Mouse (Mus musculus): ENCODE results near the gene Tsr1.

Gene Tsr1

GRCm38 (mm10) chr11:74897678-74898516 lies at the start of gene Tsr1:
Gene Tsr1 (plus strand): TSS chr11:74898071.
- peak; percentile 95 to 96 for DNase-seq

- peak; percentile 78 to 79 for DNase-seq
Observed at GRCm38 (mm10) chr11:74850998-74851661, 46.7 kb upstream of the Tsr1 start.

GRCm38 (mm10) chr11:74857756-74858155 lies 40.1 kb upstream of the Tsr1 start:
- no peak for DNase-seq

GRCm38 (mm10) chr11:74862129-74862528 lies 35.7 kb upstream of the Tsr1 start:
- DNase-seq, result no peak

- peak in 1 of 2 experiments; percentile 67 for DNase-seq
Observed at GRCm38 (mm10) chr11:74863471-74863870, 34.4 kb upstream of the Tsr1 start.

GRCm38 (mm10) chr11:74864421-74864820 lies 33.5 kb upstream of the Tsr1 start:
- no peak for DNase-seq

GRCm38 (mm10) chr11:74865252-74865651 lies 32.6 kb upstream of the Tsr1 start:
- no peak for DNase-seq

- peak in 1 of 2 experiments; percentile 29 for DNase-seq
Observed at GRCm38 (mm10) chr11:74866640-74867039, 31.2 kb upstream of the Tsr1 start.

- DNase-seq, result peak; percentile 74 to 82
Observed at GRCm38 (mm10) chr11:74867181-74867580, 30.7 kb upstream of the Tsr1 start.

GRCm38 (mm10) chr11:74868046-74868760 lies 29.7 kb upstream of the Tsr1 start:
- DNase-seq, result no peak

- DNase-seq, result no peak
Observed at GRCm38 (mm10) chr11:74869603-74870002, 28.3 kb upstream of the Tsr1 start.

- no peak for DNase-seq
Observed at GRCm38 (mm10) chr11:74870544-74870943, 27.3 kb upstream of the Tsr1 start.

- no peak for DNase-seq
Observed at GRCm38 (mm10) chr11:74870991-74871622, 26.8 kb upstream of the Tsr1 start.

GRCm38 (mm10) chr11:74874630-74875029 lies 23.2 kb upstream of the Tsr1 start:
- DNase-seq, result no peak

- peak; percentile 49 to 56 for DNase-seq
Observed at GRCm38 (mm10) chr11:74876801-74877200, 21.1 kb upstream of the Tsr1 start.

- DNase-seq, result no peak
Observed at GRCm38 (mm10) chr11:74880999-74881398, 16.9 kb upstream of the Tsr1 start.

GRCm38 (mm10) chr11:74881979-74882378 lies 15.9 kb upstream of the Tsr1 start:
- no peak for DNase-seq

GRCm38 (mm10) chr11:74883098-74883497 lies 14.8 kb upstream of the Tsr1 start:
- DNase-seq, result no peak

GRCm38 (mm10) chr11:74894619-74895018 lies 3.3 kb upstream of the Tsr1 start:
- DNase-seq, result peak; percentile 30 to 39

GRCm38 (mm10) chr11:74895980-74896900 lies 1.6 kb upstream of the Tsr1 start:
- DNase-seq, result peak; percentile 69 to 82

- DNase-seq, result peak; percentile 70 to 87
Observed at GRCm38 (mm10) chr11:74896901-74897677, 782 bp upstream of the Tsr1 start, which contains the start of gene Sgsm2. Gene Sgsm2 (minus strand): TSS chr11:74897060.

Measured in kidney, postnatal 36 days (tissue).